Mouse (Mus musculus): ENCODE measurements at regions not wholly inside any gene's neighbourhood (a gene's known extent, or its start where the extent isn't known, plus 50 kb on each side); places are given as distances from the start of the nearest gene placed in this dataset.

GRCm38 (mm10) chr15:25468478-25468877 is 54.9 kb upstream of the Basp1 start:
- DNase-seq (ENCODE audit: low spot score), result no peak

DNA sequence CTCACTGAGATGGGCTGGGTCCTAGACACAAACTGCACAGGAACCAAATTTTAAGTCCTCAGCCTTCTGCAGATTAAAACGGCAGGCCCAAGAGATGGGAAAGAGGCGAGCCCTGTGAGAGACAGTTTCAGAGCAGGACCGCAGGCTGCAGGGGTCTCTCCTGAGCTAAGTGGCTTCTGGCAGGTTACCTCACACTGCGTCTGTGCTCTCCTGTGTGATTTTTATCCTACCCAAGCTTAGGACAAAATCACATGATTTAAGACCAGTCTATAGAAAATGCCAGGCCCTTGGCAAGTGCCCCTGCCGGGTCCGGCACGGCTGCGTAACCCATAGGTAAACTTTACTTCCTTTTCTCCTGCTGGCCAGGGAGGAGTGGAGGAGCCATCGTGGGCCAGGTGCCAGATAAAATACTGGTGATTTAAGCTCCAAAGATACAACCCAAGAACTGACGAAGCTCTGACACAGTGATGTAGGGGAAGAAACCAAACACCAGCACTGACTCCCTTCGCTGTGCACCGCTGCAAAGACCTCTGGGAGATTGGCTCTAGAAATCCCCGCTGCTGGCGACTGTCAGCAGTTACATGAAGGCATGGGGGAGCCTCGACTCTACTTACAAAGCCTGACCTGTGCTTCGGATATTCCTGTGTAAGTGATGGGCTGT is 55.8 kb upstream of the Basp1 start:
- DNase-seq (ENCODE audit: low spot score), result no peak

GRCm38 (mm10) chr15:25471331-25471730 is 57.8 kb upstream of the Basp1 start:
- DNase-seq (ENCODE audit: low spot score), result no peak

GRCm38 (mm10) chr15:25473201-25473710 is 59.7 kb upstream of the Basp1 start:
- no peak for DNase-seq (ENCODE audit: low spot score)

- DNase-seq (ENCODE audit: low spot score), result peak; percentile 27
These were observed 60.5 kb upstream of the Basp1 start for GRCm38 (mm10) chr15:25474096-25474495.

DNA sequence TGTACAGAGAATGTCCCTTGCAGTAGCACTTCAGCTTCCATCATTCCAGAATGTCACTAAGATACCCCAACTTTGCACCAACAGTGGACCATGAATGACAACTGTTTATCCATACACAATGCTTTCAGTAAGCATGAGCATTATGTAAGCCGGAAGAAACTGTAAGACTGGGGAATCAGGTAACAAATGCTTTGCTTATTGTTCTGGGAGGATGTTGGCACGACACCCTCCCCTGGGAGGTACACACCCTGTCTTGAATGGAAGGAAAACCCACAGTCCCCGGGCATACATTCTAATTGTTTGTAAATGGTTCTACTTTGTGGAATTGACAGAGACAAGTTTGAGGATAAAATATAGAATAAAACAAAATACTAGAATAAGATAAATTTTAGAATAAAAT is 69.0 kb upstream of the Basp1 start:
- DNase-seq (ENCODE audit: low spot score), result peak; percentile 55

- no peak for DNase-seq (ENCODE audit: low spot score)
These were observed 71.8 kb upstream of the Basp1 start for GRCm38 (mm10) chr15:25485372-25485771.

DNA sequence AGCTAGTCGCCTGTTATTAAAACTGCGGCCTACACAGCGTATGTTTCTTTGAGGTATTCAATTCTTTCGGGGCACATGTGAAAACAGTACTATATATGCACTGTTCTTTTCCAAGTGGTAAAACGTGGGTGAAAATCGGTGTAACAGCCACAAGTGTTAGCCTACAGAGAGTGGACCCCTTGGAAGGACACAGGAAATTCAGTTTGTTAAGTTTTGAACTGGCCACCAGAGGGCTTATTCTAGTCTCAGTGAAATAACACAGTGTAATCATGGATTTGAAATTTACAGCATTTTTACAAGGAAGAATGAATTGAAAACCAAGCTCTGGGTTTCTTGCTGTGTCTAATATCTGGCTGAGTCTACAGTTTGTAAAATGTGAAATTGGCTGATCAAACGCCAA is 72.6 kb upstream of the Basp1 start:
- DNase-seq (ENCODE audit: low spot score), result no peak

DNA sequence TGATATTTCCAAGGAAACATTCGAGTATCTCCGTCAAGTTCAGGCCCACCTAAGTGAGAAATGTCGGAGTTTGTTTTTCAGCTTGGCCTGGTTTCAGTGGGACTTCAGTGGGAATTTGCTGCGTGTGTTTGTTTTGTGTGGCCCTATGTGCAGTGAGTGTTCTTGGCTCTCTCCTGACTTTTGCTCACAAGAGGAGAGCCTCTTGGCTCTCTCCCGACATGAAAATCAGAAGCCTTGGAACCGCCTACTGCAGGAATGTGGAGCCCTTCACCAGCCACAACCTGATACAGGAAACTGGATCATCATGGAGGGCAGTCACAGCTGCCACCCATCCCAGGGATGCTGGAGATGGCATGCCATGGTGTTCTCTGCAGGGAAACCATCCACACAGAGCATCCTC is 76.2 kb upstream of the Basp1 start:
- DNase-seq (ENCODE audit: low spot score), result no peak

DNA sequence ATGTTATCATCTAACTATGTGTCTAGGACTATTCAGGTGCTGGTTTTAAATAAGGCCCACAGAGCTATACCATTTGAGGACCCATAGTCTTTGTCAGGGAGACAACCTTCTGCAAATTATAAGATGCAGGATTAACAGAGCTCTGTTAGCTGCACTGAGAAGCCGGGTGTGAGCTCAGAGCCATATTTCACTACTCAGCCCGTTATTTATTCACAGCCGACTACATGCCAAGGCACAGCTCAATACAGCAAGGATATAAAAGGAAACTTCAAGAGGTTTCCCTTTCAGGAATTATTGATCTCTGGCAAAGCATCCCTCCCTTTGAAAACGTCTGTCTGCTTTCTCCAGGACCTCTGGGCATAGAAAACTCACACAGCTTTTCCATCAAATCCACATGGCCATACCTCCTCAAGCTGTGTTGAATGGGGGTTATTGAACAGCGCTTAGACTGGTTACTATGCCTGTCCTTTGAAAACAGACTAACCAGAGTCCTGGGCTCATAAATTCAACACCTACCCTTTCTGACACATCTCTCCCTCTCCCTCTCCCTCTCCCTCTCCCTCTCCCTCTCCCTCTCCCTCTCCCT is 78.7 kb upstream of the Basp1 start:
- DNase-seq (ENCODE audit: low spot score), result no peak

DNA sequence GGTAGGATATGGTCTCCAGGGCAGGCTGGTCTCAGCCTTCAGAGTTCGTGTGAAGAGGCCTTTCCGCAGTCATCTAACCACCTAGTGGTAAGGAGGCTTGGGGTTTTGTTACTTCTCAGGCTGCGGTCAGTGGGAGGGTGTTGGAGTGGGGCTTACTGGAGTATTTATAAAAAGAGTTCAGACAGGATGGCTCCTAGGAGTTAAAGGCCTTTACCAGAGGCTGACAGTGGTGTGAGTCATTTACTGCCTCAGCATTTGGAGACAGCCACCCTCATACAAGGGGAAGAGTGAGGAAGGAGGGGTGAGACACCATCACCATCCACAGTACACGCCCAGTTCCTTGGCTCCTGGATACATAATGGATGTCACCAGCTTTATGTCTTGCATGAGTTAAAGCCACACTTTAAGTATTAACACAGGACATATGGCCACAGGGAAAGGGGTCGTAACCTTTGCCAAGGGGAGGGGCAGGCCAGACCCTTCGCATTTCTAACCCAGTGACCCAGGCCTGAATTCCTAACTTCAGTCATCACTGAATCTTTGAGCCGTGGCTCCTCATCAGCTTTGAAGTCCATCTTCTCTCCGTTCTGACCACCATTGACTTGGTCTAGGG is 81.2 kb upstream of the Basp1 start:
- no peak for DNase-seq (ENCODE audit: low spot score)

GRCm38 (mm10) chr15:25495926-25496644 is 82.5 kb upstream of the Basp1 start:
- DNase-seq (ENCODE audit: low spot score), result no peak

GRCm38 (mm10) chr15:25497743-25498142 is 84.2 kb upstream of the Basp1 start:
- DNase-seq (ENCODE audit: low spot score), result no peak

DNA sequence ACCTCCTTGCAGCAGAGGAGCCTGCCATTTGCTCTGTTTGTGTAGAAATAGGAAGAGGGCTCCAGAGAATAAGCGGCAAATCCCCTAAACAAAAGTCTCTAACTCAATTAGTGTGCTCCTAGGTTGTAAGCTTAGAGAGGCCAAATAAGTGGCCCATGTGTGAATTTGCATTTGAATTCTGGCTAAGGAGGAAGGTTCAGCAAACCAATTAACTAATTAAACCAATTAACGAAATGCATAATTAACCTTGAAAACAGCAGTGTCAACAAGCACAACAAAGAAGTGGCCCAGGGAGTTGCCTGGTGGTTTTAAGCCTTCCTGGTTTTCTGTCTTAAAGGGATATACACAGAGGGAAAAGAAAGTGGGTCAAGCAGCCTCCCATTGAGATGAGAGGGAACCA is 84.9 kb upstream of the Basp1 start:
- DNase-seq (ENCODE audit: low spot score), result no peak

GRCm38 (mm10) chr15:25502513-25502912 is 88.9 kb upstream of the Basp1 start:
- DNase-seq (ENCODE audit: low spot score), result no peak

GRCm38 (mm10) chr15:25503104-25503503 is 89.5 kb upstream of the Basp1 start:
- no peak for DNase-seq (ENCODE audit: low spot score)

- DNase-seq (ENCODE audit: low spot score), result no peak
These were observed 95.6 kb upstream of the Basp1 start for GRCm38 (mm10) chr15:25509139-25509538.

- DNase-seq (ENCODE audit: low spot score), result no peak
These were observed 96.0 kb upstream of the Basp1 start for GRCm38 (mm10) chr15:25509584-25509983.

DNA sequence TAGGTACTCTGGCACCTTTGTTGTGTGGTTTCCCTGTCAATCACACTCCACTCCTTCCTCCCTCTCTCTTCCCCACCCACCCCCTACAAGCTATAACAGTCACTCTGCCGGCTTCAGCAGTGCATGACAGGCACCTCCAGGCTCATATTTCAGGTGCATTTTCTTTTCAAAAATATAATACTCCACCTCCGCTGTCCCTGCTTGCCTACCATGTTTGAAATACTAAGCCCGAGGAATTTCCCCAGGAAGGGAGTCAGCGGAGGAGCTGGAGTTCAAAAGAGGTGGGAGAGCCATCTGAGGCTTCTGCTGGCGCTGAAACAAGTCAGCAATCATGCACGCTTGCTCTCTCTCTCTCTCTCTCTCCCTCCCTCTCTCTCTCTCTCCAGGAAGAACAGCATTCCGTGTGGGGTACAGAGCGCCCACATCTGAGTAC is 96.5 kb upstream of the Basp1 start:
- DNase-seq (ENCODE audit: low spot score), result peak; percentile 31

GRCm38 (mm10) chr15:25518025-25518928 is 104.0 kb upstream of the Myo10 start:
- no peak for DNase-seq (ENCODE audit: low spot score)

DNA sequence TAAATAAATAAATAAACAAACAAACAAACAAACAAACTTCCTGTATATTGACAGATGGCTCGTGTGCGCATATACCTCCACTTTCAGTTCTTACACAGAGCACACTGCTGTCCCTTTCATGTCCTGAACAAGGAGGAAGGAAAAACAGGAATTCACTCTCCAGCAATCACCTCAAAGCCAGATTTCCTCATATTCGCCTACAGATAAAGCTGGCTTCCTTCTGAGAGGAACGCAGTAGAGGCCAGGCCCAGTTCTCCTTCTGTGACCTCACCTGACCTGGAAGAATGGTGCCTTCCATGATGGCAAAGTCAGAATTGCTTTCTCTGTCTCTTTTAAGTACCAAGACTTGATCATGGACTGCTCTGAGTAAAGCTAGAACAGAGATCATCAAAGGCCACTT is 98.1 kb upstream of the Myo10 start:
- peak; percentile 42 for DNase-seq (ENCODE audit: low spot score)
